Mouse (Mus musculus): ENCODE data around the gene Cntrob. TPM values are rescaled to one million over a fixed set of nuclear protein-coding genes. Genes with fewer than 3 reads are reported as not detected.
A peak's percentile ranks its signal among the peaks of the same experiment; 100 is the strongest.
"Not testable (repeated sequence)": the region's sequence is repeated elsewhere in the genome, so short reads cannot be mapped to it uniquely, and the experiment has no call there.

Cntrob gene
- polyA plus RNA-seq, 1 experiment from 2014 or later: 24.6 TPM

GRCm38 (mm10) chr11:69322693-69323471, 693 bp downstream of the Cntrob start:
- Histone ChIP-seq H3K4me2 (peak overlapping the region; percentile 87), H3K9ac (peak overlapping the region; percentile 86), H3K9me3 (no peaks in the 10 kb centered on the region), H3K4me3 (peak overlapping the region; percentile 62), H3K27ac (peak overlapping the region; percentile 83), H3K36me3 (peaks cover 20% of the 10 kb centered on the region), H3K4me1 (peaks cover 43% of the 10 kb centered on the region), H3K27me3 (peaks cover 15% of the 10 kb centered on the region)
- no peak for ATAC-seq (ENCODE audit: borderline replicate concordance, extremely low read depth, low FRiP score, low TSS enrichment)
- WGBS: 10% methylated on average over 18 of the region's 18 CpGs

DNA sequence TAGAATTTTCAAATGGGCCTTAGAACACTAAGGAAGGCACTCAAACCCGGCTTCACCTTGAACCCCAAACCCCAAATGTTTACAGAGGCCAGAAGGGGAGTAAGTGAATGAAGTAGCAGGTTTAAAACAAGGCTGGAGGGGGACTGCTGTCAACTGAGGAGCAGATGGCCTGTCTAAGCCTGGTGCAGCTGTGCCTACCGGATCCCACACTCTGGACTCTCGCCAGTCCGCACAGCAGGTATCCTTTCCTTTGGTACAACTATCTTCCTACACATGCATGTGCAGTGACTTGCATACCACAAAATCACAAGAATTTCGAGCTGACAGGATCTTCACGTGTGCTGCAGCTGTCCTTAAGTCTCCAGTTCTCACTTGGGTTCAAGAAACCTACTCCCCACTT, 1.6 kb downstream of the Cntrob start:
- peak overlapping the region; percentile 87 for H3K4me2 ChIP-seq
- H3K4me3 ChIP-seq: peak overlapping the region; percentile 62
- no peaks in the 10 kb centered on the region for H3K9me3 ChIP-seq
- peaks cover 27% of the 10 kb centered on the region for H3K36me3 ChIP-seq
- H3K27ac ChIP-seq: no peak overlapping the region
- peak overlapping the region; percentile 86 for H3K9ac ChIP-seq
- peaks cover 41% of the 10 kb centered on the region for H3K4me1 ChIP-seq
- WGBS: 65% methylated on average over 6 of the region's 6 CpGs
- no peak for ATAC-seq (ENCODE audit: borderline replicate concordance, extremely low read depth, low FRiP score, low TSS enrichment)
- peaks cover 6% of the 10 kb centered on the region for H3K27me3 ChIP-seq

- Histone ChIP-seq H3K9me3 (no peaks in the 10 kb centered on the region), H3K27ac (no peak overlapping the region), H3K4me3 (no peak overlapping the region), H3K27me3 (peaks cover 2% of the 10 kb centered on the region), H3K36me3 (peaks cover 27% of the 10 kb centered on the region), H3K9ac (peak overlapping the region; percentile 86; the same call in 1 of the 2 replicates), H3K4me1 (peaks cover 37% of the 10 kb centered on the region), H3K4me2 (peak overlapping the region; percentile 87; the same call in 1 of the 2 replicates)
- ATAC-seq (ENCODE audit: borderline replicate concordance, extremely low read depth, low FRiP score, low TSS enrichment): no peak
- 85% methylated on average over 6 of the region's 6 CpGs for WGBS
Observed at GRCm38 (mm10) chr11:69321580-69321979, 2.0 kb downstream of the Cntrob start.

GRCm38 (mm10) chr11:69318000-69318399, 5.6 kb downstream of the Cntrob start:
- H3K9me3 ChIP-seq; H3K27ac ChIP-seq; H3K27me3 ChIP-seq; H3K9ac ChIP-seq; ATAC-seq (ENCODE audit: borderline replicate concordance, extremely low read depth, low FRiP score, low TSS enrichment); H3K4me3 ChIP-seq; H3K4me2 ChIP-seq: not testable (repeated sequence)
- Histone ChIP-seq H3K36me3 (peaks cover 34% of the 10 kb centered on the region), H3K4me1 (peaks cover 14% of the 10 kb centered on the region)
- WGBS: 79% methylated on average over 3 of the region's 3 CpGs

GRCm38 (mm10) chr11:69316361-69316760, 7.2 kb downstream of the Cntrob start:
- no peak overlapping the region for H3K27ac ChIP-seq
- no peak overlapping the region for H3K4me2 ChIP-seq
- ATAC-seq (ENCODE audit: borderline replicate concordance, extremely low read depth, low FRiP score, low TSS enrichment): no peak
- no peaks in the 10 kb centered on the region for H3K27me3 ChIP-seq
- 96% methylated on average over 6 of the region's 6 CpGs for WGBS
- peaks cover 37% of the 10 kb centered on the region for H3K36me3 ChIP-seq
- H3K9me3 ChIP-seq: no peaks in the 10 kb centered on the region
- H3K9ac ChIP-seq: no peak overlapping the region
- no peak overlapping the region for H3K4me3 ChIP-seq
- H3K4me1 ChIP-seq: no peaks in the 10 kb centered on the region

DNA sequence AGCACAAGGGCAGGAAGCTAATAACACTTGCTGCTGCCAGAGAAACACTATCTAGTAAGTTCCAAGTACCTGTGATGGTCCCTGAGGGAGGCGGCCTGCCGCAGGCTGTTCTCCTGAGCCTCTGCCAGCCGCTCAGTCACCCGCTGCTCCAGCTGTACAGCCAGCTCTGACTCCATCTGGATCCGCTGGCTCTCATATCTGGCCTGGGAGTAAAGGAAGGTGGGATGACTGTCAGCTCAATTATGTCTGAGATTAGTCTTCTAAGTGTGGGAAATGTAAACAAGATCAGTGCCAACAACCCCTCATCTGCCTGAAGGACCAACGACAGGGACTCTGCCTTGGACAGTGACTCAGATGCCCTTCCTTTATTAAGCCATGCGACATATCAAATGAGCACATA, 12.3 kb downstream of the Cntrob start:
- Histone ChIP-seq H3K27ac (no peak overlapping the region), H3K9me3 (no peaks in the 10 kb centered on the region), H3K4me3 (no peak overlapping the region), H3K9ac (no peak overlapping the region), H3K4me2 (no peak overlapping the region), H3K27me3 (no peaks in the 10 kb centered on the region), H3K4me1 (no peaks in the 10 kb centered on the region), H3K36me3 (peaks cover 45% of the 10 kb centered on the region)
- 72% methylated on average over 7 of the region's 7 CpGs for WGBS
- ATAC-seq (ENCODE audit: borderline replicate concordance, extremely low read depth, low FRiP score, low TSS enrichment): no peak

DNA sequence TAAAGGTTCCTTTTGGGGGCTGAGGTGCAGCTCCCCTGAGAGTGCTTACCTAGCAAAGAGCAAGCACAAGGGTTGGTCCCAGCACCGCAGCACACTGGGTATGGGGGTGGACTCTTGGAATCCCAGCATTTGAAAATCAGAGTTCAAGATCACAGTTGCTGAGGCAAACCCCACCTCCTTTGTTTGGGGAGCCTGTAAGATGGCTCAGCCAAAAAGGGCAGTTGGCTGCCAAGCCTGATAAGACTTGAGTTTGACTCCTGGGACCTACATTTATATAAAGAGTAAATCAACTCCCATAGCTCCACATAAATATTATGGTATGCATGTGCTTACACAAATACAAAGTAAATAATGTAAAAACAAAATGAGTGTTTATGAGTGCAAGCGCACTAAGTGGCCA, 17.5 kb downstream of the Cntrob start:
- no peaks in the 10 kb centered on the region for H3K27me3 ChIP-seq
- no peaks in the 10 kb centered on the region for H3K4me1 ChIP-seq
- WGBS: 95% methylated on average over 2 of the region's 2 CpGs
- H3K4me2 ChIP-seq: no peak overlapping the region
- no peak overlapping the region for H3K4me3 ChIP-seq
- H3K9ac ChIP-seq: no peak overlapping the region
- peaks cover 68% of the 10 kb centered on the region for H3K36me3 ChIP-seq
- ATAC-seq (ENCODE audit: borderline replicate concordance, extremely low read depth, low FRiP score, low TSS enrichment): no peak
- H3K9me3 ChIP-seq: no peaks in the 10 kb centered on the region
- no peak overlapping the region for H3K27ac ChIP-seq

GRCm38 (mm10) chr11:69305291-69305690, 18.3 kb downstream of the Cntrob start:
- Histone ChIP-seq H3K4me2 (no peak overlapping the region), H3K4me3 (no peak overlapping the region), H3K9me3 (no peaks in the 10 kb centered on the region), H3K27ac (no peak overlapping the region), H3K4me1 (no peaks in the 10 kb centered on the region), H3K9ac (no peak overlapping the region), H3K36me3 (peaks cover 65% of the 10 kb centered on the region), H3K27me3 (no peaks in the 10 kb centered on the region)
- no peak for ATAC-seq (ENCODE audit: borderline replicate concordance, extremely low read depth, low FRiP score, low TSS enrichment)
- 91% methylated on average over 9 of the region's 9 CpGs for WGBS

DNA sequence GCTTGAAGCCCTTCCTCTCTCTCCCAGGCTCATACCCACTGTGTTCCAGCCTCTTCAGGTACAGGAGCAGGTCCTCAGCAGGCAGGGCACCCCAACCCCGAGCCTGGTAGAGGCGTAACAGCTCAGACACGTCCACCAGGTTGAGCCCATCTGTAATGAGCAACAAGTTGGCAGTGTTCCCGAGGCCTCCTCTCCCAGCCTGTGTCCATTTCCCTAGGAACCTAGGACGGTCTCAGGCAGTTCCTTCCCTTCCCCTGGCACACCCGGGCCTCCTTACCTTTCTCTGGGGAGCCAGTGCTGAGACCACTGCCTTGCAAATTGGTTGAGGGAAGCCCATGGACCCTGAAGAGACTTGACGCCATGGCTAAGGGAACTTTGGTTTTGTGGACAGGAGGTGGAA, 20.8 kb downstream of the Cntrob start:
- Histone ChIP-seq H3K4me3 (no peak overlapping the region), H3K4me1 (no peaks in the 10 kb centered on the region), H3K9ac (no peak overlapping the region), H3K27me3 (no peaks in the 10 kb centered on the region), H3K9me3 (no peaks in the 10 kb centered on the region), H3K27ac (no peak overlapping the region), H3K36me3 (peaks cover 48% of the 10 kb centered on the region), H3K4me2 (no peak overlapping the region)
- ATAC-seq (ENCODE audit: borderline replicate concordance, extremely low read depth, low FRiP score, low TSS enrichment): no peak
- 77% methylated on average over 7 of the region's 7 CpGs for WGBS

DNA sequence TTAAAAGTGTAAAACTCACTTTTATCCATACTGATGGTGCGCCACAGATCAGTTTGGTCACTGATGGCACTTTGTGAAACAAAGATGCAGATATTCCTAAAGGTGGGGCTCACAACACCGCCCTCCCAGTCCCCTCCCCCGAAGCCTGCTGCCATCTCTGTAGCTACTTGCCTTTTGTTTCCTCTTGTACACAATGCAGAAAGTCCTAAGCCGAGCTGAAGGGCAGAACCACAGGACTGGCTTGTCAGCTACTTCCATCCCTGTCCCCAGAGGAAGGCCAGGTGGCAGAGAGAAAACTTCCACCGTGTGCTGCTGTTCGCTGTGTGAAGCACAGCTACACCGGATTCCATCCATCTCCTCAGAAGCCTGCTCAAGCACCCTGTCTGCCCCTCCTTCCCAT, 25.3 kb downstream of the Cntrob start:
- H3K36me3 ChIP-seq: peaks cover 25% of the 10 kb centered on the region
- H3K4me1 ChIP-seq: no peaks in the 10 kb centered on the region

GRCm38 (mm10) chr11:69297799-69298198, 25.8 kb downstream of the Cntrob start:
- peaks cover 21% of the 10 kb centered on the region for H3K36me3 ChIP-seq
- H3K27me3 ChIP-seq: no peaks in the 10 kb centered on the region
- no peak for ATAC-seq (ENCODE audit: borderline replicate concordance, extremely low read depth, low FRiP score, low TSS enrichment)
- WGBS: 80% methylated on average over 2 of the region's 2 CpGs
- no peak overlapping the region for H3K27ac ChIP-seq
- H3K4me1 ChIP-seq: no peaks in the 10 kb centered on the region
- H3K4me3 ChIP-seq: no peak overlapping the region
- H3K4me2 ChIP-seq: no peak overlapping the region
- H3K9me3 ChIP-seq: no peaks in the 10 kb centered on the region
- H3K9ac ChIP-seq: no peak overlapping the region

More for the DNA sequence above, 25.3 kb downstream of the Cntrob start:
- ATAC-seq (ENCODE audit: borderline replicate concordance, extremely low read depth, low FRiP score, low TSS enrichment): no peak
- no peak overlapping the region for H3K27ac ChIP-seq
- H3K9ac ChIP-seq: no peak overlapping the region
- WGBS: 79% methylated on average over 7 of the region's 7 CpGs
- H3K4me3 ChIP-seq: no peak overlapping the region
- H3K4me2 ChIP-seq: no peak overlapping the region
- H3K9me3 ChIP-seq: no peaks in the 10 kb centered on the region
- no peaks in the 10 kb centered on the region for H3K27me3 ChIP-seq

- 83% methylated on average over 3 of the region's 3 CpGs for WGBS
- Histone ChIP-seq H3K4me3 (no peak overlapping the region), H3K4me1 (no peaks in the 10 kb centered on the region), H3K27ac (no peak overlapping the region), H3K4me2 (no peak overlapping the region), H3K36me3 (0 out of 2 replicates have a peak, but pooled peaks cover 4% of the 10 kb centered on the region), H3K9me3 (no peaks in the 10 kb centered on the region), H3K9ac (no peak overlapping the region), H3K27me3 (no peaks in the 10 kb centered on the region)
- no peak for ATAC-seq (ENCODE audit: borderline replicate concordance, extremely low read depth, low FRiP score, low TSS enrichment)
Observed at GRCm38 (mm10) chr11:69295286-69295685, 28.3 kb downstream of the Cntrob start.
